Mouse (Mus musculus) forebrain, embryonic 12.5 days (tissue): ENCODE results near the gene Rbm8a. TPM values are rescaled to one million over a fixed set of nuclear protein-coding genes. Genes with fewer than 3 reads are reported as not detected.
A peak's percentile ranks its signal among the peaks of the same experiment; 100 is the strongest.

Source experiments
- ATAC-seq: fragments of 200-750 bp; cut with Nextera tagmentation; 2 replicates; pipeline ENCODE4 v1.8.0; 2017; ENCODE audit warnings: moderate TSS enrichment; ENCODE audit not compliant: low FRiP score
- H3K27ac ChIP-seq: fragments of 300-500 bp; sonication (generic); 2 replicates; pipeline ENCODE4 v1.5.1; 2016; ENCODE audit warnings: mild to moderate bottlenecking
- H3K27me3 ChIP-seq: fragments of 300-500 bp; sonication (generic); 2 replicates; pipeline ENCODE4 v1.6.1; 2016; ENCODE audit warnings: mild to moderate bottlenecking
- H3K36me3 ChIP-seq: fragments of 300-500 bp; sonication (generic); replicated peaks from 2 replicates; pipeline ENCODE4 v1.6.1; 2016; ENCODE audit warnings: mild to moderate bottlenecking
- H3K4me1 ChIP-seq: fragments of 300-500 bp; sonication (generic); 2 replicates; pipeline ENCODE4 v1.6.1; 2016
- H3K4me2 ChIP-seq: fragments of 300-500 bp; sonication (generic); 2 replicates; pipeline ENCODE4 v1.6.1; 2016; ENCODE audit warnings: mild to moderate bottlenecking, moderate library complexity
- H3K4me3 ChIP-seq: fragments of 300-500 bp; sonication (generic); replicated peaks from 2 replicates; pipeline ENCODE4 v1.5.1; 2016; ENCODE audit warnings: mild to moderate bottlenecking
- H3K9ac ChIP-seq: fragments of 300-500 bp; sonication (generic); 2 replicates; pipeline ENCODE4 v1.6.1; 2016; ENCODE audit warnings: mild to moderate bottlenecking
- H3K9me3 ChIP-seq: fragments of 300-500 bp; sonication (generic); 2 replicates; pipeline ENCODE4 v1.6.1; 2016
- WGBS: fragments of 180-500 bp; shearing (Covaris S2); methylation state at CpG from one replicate; pipeline ENCODE4 v1.1.7; 2016; 5-methylcytosine and 5-hydroxymethylcytosine counted together
- polyA plus RNA-seq: library from polyadenylated mRNA; unstranded; fragments of >200 nt; fragmentation: Nextera tagmentation; extraction: Ambion mirVana; gene quantifications from 2 replicates; pipeline ENCODE4 v1.2.1, GENCODE M21; 2016

The Rbm8a gene
- polyA plus RNA-seq, 1 experiment from 2014 or later: 164 TPM

- Histone ChIP-seq H3K27ac (no peak overlapping the region), H3K4me1 (peaks cover 9% of the 10 kb centered on the region; the same call in 1 of the 2 replicates), H3K9me3 (no peaks in the 10 kb centered on the region), H3K27me3 (peaks cover 33% of the 10 kb centered on the region; the same call in 1 of the 2 replicates), H3K36me3 (no peaks in the 10 kb centered on the region), H3K4me2 (no peak overlapping the region), H3K4me3 (no peak overlapping the region), H3K9ac (no peak overlapping the region)
- no peak for ATAC-seq
- 64% methylated on average over 7 of the region's 7 CpGs for WGBS
Measured at GRCm38 (mm10) chr3:96678456-96678855, 48.7 kb downstream of the Rbm8a start.

DNA sequence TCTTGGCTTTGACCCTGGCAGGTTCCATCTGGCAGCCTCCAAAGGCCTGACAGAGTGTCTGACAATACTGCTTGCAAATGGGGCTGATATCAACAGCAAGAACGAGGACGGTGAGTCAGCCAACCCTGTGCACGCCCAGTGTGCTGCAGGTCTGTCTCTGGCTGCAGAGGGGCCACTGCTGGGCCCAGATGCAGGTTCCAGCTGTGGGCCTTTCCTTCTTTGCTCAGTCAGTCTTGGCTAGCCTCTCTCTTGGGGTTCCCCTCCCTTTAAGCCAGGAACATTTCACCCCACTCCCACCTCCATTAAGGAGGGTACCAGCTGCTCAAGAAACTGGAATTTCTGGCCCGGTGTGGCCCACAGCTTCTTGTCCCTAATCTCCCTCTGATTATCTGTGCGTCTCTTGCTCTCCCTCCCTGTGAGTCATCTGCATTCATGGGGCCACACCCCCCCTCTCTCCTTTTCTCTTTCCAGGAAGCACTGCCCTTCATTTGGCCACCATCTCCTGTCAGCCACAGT, 49.5 kb downstream of the Rbm8a start:
- peaks cover 38% of the 10 kb centered on the region for H3K27me3 ChIP-seq

GRCm38 (mm10) chr3:96680269-96680956, 50.7 kb downstream of the Rbm8a start:
- Histone ChIP-seq H3K27me3 (peaks cover 47% of the 10 kb centered on the region), H3K27ac (no peak overlapping the region), H3K4me3 (no peak overlapping the region), H3K4me2 (no peak overlapping the region), H3K4me1 (peaks cover 9% of the 10 kb centered on the region; the same call in 1 of the 2 replicates), H3K9me3 (no peaks in the 10 kb centered on the region), H3K9ac (no peak overlapping the region), H3K36me3 (no peaks in the 10 kb centered on the region)
- ATAC-seq: 0 out of 2 replicates have a peak, but pooled peaks have one; percentile 30
- WGBS: 18% methylated on average over 12 of the region's 12 CpGs

More for the DNA sequence above, 49.5 kb downstream of the Rbm8a start:
- WGBS: 21% methylated on average over 5 of the region's 5 CpGs
- no peaks in the 10 kb centered on the region for H3K36me3 ChIP-seq
- no peak overlapping the region for H3K4me2 ChIP-seq
- H3K4me3 ChIP-seq: no peak overlapping the region
- no peak for ATAC-seq
- no peaks in the 10 kb centered on the region for H3K9me3 ChIP-seq
- peaks cover 9% of the 10 kb centered on the region; the same call in 1 of the 2 replicates for H3K4me1 ChIP-seq
- H3K27ac ChIP-seq: no peak overlapping the region
- no peak overlapping the region for H3K9ac ChIP-seq

Other genes starting within 250 kb of the Rbm8a start
- not detected in 2 replicates for gene BC107364, start 177.6 kb upstream of the Rbm8a start, polyA plus RNA-seq
- 0.54 and 0.84 TPM in 2 replicates for gene Hfe2, start 104.8 kb upstream of the Rbm8a start, polyA plus RNA-seq
- 40.4 and 40.8 TPM in 2 replicates for gene Txnip, start 72.0 kb upstream of the Rbm8a start, polyA plus RNA-seq
- gene Gm16253, start 52.9 kb upstream of the Rbm8a start, polyA plus RNA-seq: 1.3 and 1.7 TPM in 2 replicates
- gene Polr3gl, start 35.8 kb upstream of the Rbm8a start, polyA plus RNA-seq: 40.1 and 40.7 TPM in 2 replicates
- 4.0 and 4.4 TPM in 2 replicates for gene Ankrd34a, start 33.3 kb upstream of the Rbm8a start, polyA plus RNA-seq
- gene Lix1l, start 28.8 kb upstream of the Rbm8a start, polyA plus RNA-seq: 5.8 and 6.2 TPM in 2 replicates
- 42.1 and 43.3 TPM in 2 replicates for gene Pex11b, start 5.4 kb downstream of the Rbm8a start, polyA plus RNA-seq
- gene Gm42957, start 5.5 kb downstream of the Rbm8a start, polyA plus RNA-seq: 0.09 TPM in 1 of 2 replicates, not detected in the other
- 0.51 and 0.84 TPM in 2 replicates for gene Itga10, start 15.7 kb downstream of the Rbm8a start, polyA plus RNA-seq
- gene Ankrd35, start 40.2 kb downstream of the Rbm8a start, polyA plus RNA-seq: 0.51 and 0.77 TPM in 2 replicates
- 42.2 and 43.4 TPM in 2 replicates for gene Pias3, start 66.5 kb downstream of the Rbm8a start, polyA plus RNA-seq
- 7.5 and 8.7 TPM in 2 replicates for gene Nudt17, start 78.6 kb downstream of the Rbm8a start, polyA plus RNA-seq
- gene Polr3c, start 97.7 kb downstream of the Rbm8a start, polyA plus RNA-seq: 42.1 and 43.0 TPM in 2 replicates
- 79.9 and 86.2 TPM in 2 replicates for gene Rnf115, start 97.7 kb downstream of the Rbm8a start, polyA plus RNA-seq
- gene Pdzk1, start 199.4 kb downstream of the Rbm8a start, polyA plus RNA-seq: not detected in 2 replicates
- 0.19 and 0.21 TPM in 2 replicates for gene Cd160, start 199.4 kb downstream of the Rbm8a start, polyA plus RNA-seq